Mouse (Mus musculus): ENCODE results near the gene Cacng7. TPM values are rescaled to one million over a fixed set of nuclear protein-coding genes. Genes with fewer than 3 reads are reported as not detected.

Gene Cacng7
- total RNA-seq, 2 experiments from 2014 or later: 134 to 148 TPM

GRCm38 (mm10) chr7:3343861-3344260, 11.1 kb downstream of the Cacng7 start:
- no peak for DNase-seq (ENCODE audit: low spot score in 2 of 2)

- no peak for DNase-seq (ENCODE audit: low spot score in 2 of 2)
Measured at GRCm38 (mm10) chr7:3345301-3345700, 12.5 kb downstream of the Cacng7 start.

- no peak for DNase-seq (ENCODE audit: low spot score in 2 of 2)
Measured at GRCm38 (mm10) chr7:3347366-3348287, 14.9 kb downstream of the Cacng7 start.

- no peak for DNase-seq (ENCODE audit: low spot score in 2 of 2)
Measured at GRCm38 (mm10) chr7:3348326-3348725, 15.6 kb downstream of the Cacng7 start.

- DNase-seq (ENCODE audit: low spot score in 2 of 2): no peak
Measured at GRCm38 (mm10) chr7:3349775-3350174, 17.0 kb downstream of the Cacng7 start.

- DNase-seq (ENCODE audit: low spot score in 2 of 2): no peak
Measured at GRCm38 (mm10) chr7:3351536-3351935, 18.8 kb downstream of the Cacng7 start.

GRCm38 (mm10) chr7:3354850-3355249, 22.1 kb downstream of the Cacng7 start:
- DNase-seq (ENCODE audit: low spot score in 2 of 2): no peak

GRCm38 (mm10) chr7:3360678-3361077, 27.9 kb downstream of the Cacng7 start:
- DNase-seq (ENCODE audit: low spot score in 2 of 2): no peak

- no peak for DNase-seq (ENCODE audit: low spot score in 2 of 2)
Measured at GRCm38 (mm10) chr7:3365547-3366279, 33.0 kb downstream of the Cacng7 start.

GRCm38 (mm10) chr7:3366705-3367516, 34.2 kb downstream of the Cacng7 start:
- no peak for DNase-seq (ENCODE audit: low spot score in 2 of 2)

GRCm38 (mm10) chr7:3367569-3367968, 34.8 kb downstream of the Cacng7 start:
- no peak for DNase-seq (ENCODE audit: low spot score in 2 of 2)

GRCm38 (mm10) chr7:3368311-3368710, 35.6 kb downstream of the Cacng7 start:
- no peak for DNase-seq (ENCODE audit: low spot score in 2 of 2)

GRCm38 (mm10) chr7:3369189-3369588, 36.4 kb downstream of the Cacng7 start:
- DNase-seq (ENCODE audit: low spot score in 2 of 2): no peak

- no peak for DNase-seq (ENCODE audit: low spot score in 2 of 2)
Measured at GRCm38 (mm10) chr7:3370407-3370806, 37.7 kb downstream of the Cacng7 start.

GRCm38 (mm10) chr7:3372376-3372775, 39.6 kb downstream of the Cacng7 start:
- DNase-seq (ENCODE audit: low spot score in 2 of 2): no peak

- peak in 1 of 2 experiments; percentile 69 for DNase-seq (ENCODE audit: low spot score in 2 of 2)
Measured at GRCm38 (mm10) chr7:3373754-3374153, 41.0 kb downstream of the Cacng7 start.

GRCm38 (mm10) chr7:3376831-3377230, 44.1 kb downstream of the Cacng7 start:
- DNase-seq (ENCODE audit: low spot score in 2 of 2): peak in 1 of 2 experiments; percentile 73

- DNase-seq (ENCODE audit: low spot score in 2 of 2): no peak
Measured at GRCm38 (mm10) chr7:3382123-3382522, 49.4 kb downstream of the Cacng7 start.

GRCm38 (mm10) chr7:3384807-3385319, 52.1 kb downstream of the Cacng7 start:
- DNase-seq (ENCODE audit: low spot score in 2 of 2): no peak

GRCm38 (mm10) chr7:3386036-3386730, 53.4 kb downstream of the Cacng7 start:
- no peak for DNase-seq (ENCODE audit: low spot score in 2 of 2)
